Mouse (Mus musculus) midbrain, embryonic 11.5 days (tissue): ENCODE measurements around the gene Tor3a. TPM values are rescaled to one million over a fixed set of nuclear protein-coding genes. Genes with fewer than 3 reads are reported as not detected.
"Not testable (repeated sequence)": the region's sequence is repeated elsewhere in the genome, so short reads cannot be mapped to it uniquely, and the experiment has no call there.

Experiments used
- ATAC-seq: fragments of 200-750 bp; cut with Nextera tagmentation; 2 replicates; pipeline ENCODE4 v1.8.0; 2017; ENCODE audit warnings: moderate TSS enrichment, moderate library complexity; ENCODE audit not compliant: low FRiP score
- DNase-seq: peaks from one replicate; pipeline ENCODE4 v3.0.0; 2015; ENCODE audit warnings: low spot score; ENCODE audit errors: missing footprints
- H3K27ac ChIP-seq: fragments of 300-500 bp; sonication (generic); 2 replicates; pipeline ENCODE4 v1.5.1; 2014; ENCODE audit warnings: low read depth, low read length
- H3K27me3 ChIP-seq: fragments of 300-500 bp; sonication (generic); 2 replicates; pipeline ENCODE4 v1.6.1; 2014; ENCODE audit warnings: mild to moderate bottlenecking, low read length, moderate library complexity, mixed read lengths; ENCODE audit not compliant: control insufficient read depth, insufficient read depth
- H3K36me3 ChIP-seq: fragments of 300-500 bp; sonication (generic); 2 replicates; pipeline ENCODE4 v1.6.1; 2014; ENCODE audit warnings: mild to moderate bottlenecking, low read length, moderate library complexity, mixed read lengths; ENCODE audit not compliant: control insufficient read depth, insufficient read depth
- H3K4me1 ChIP-seq: fragments of 300-500 bp; sonication (generic); 2 replicates; pipeline ENCODE4 v1.6.1; 2014; ENCODE audit warnings: low read length; ENCODE audit not compliant: control insufficient read depth, insufficient read depth
- H3K4me2 ChIP-seq: fragments of 300-500 bp; sonication (generic); 2 replicates; pipeline ENCODE4 v1.6.1; 2014; ENCODE audit warnings: mild to moderate bottlenecking, moderate library complexity
- H3K4me3 ChIP-seq: fragments of 300-500 bp; sonication (generic); 2 replicates; pipeline ENCODE4 v1.5.1; 2014; ENCODE audit warnings: low read depth, low read length
- H3K9ac ChIP-seq: fragments of 300-500 bp; sonication (generic); 2 replicates; pipeline ENCODE4 v1.6.1; 2014; ENCODE audit warnings: low read length
- H3K9me3 ChIP-seq: fragments of 300-500 bp; sonication (generic); 2 replicates; pipeline ENCODE4 v1.6.1; 2016; ENCODE audit warnings: low read length; ENCODE audit not compliant: control insufficient read depth
- whole genome bisulfite sequencing: fragments of 180-500 bp; shearing (Covaris S2); extraction: QIAGEN DNeasy Blood & Tissue Kit; methylation state at CpG from one replicate; pipeline ENCODE4 v1.1.7; 2014; 5-methylcytosine and 5-hydroxymethylcytosine counted together
- polyA plus RNA-seq: library from polyadenylated mRNA; unstranded; fragments of >200 nt; fragmentation: Nextera tagmentation; extraction: Ambion mirVana; gene quantifications from 2 replicates; pipeline ENCODE4 v1.2.1, GENCODE M21; 2014

Tor3a gene
- polyA plus RNA-seq, 1 experiment from 2014 or later: 4.2 TPM

DNA sequence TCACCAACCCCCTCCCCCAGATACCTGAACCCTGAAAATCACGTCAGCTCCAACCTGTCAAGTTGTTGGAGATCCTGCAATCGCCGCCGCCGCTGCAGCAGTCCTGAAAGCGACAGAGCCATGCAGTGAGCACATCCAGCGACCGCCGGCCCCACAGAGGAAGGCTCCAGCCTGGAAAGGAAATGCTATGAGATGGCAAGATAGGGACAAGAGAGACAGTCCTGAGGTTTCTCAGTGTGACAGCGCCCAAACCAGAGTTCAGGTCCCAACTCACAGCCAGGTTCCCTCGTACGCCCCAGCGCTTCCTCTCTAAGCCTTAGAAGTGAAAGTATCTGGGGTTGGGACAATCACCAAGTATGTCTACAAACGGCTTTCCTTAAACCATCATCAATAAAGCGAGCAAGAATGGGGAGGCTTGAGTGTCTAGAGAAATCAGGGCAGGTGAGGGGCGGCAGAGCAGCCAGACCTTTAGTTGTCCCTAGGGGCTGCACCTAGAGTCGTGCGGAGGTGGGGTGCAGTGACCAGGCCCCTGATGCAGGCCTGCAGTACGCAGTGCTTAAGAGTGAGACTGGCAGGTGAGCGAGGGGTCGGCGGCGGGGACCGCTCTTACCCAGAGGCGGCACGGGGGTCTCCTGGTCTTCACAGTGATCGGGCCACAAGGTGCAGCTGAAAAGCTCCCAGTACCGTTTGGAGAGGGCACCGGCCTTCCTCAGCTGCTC, 521 bp downstream of the Tor3a start:
- Histone ChIP-seq H3K9me3 (no peaks in the 10 kb centered on the region), H3K36me3 (no peaks in the 10 kb centered on the region), H3K4me1 (peaks cover 13% of the 10 kb centered on the region), H3K4me3 (peak overlapping the region; percentile 52), H3K27ac (no peak overlapping the region), H3K27me3 (no peaks in the 10 kb centered on the region; the same call in 1 of the 2 replicates), H3K9ac (peak overlapping the region; percentile 63), H3K4me2 (peak overlapping the region; percentile 99)
- DNase-seq (peak; percentile 96), ATAC-seq (peak; percentile 19; the same call in 1 of the 2 replicates)
- WGBS: under 1% methylated on average over 29 of the region's 29 CpGs

DNA sequence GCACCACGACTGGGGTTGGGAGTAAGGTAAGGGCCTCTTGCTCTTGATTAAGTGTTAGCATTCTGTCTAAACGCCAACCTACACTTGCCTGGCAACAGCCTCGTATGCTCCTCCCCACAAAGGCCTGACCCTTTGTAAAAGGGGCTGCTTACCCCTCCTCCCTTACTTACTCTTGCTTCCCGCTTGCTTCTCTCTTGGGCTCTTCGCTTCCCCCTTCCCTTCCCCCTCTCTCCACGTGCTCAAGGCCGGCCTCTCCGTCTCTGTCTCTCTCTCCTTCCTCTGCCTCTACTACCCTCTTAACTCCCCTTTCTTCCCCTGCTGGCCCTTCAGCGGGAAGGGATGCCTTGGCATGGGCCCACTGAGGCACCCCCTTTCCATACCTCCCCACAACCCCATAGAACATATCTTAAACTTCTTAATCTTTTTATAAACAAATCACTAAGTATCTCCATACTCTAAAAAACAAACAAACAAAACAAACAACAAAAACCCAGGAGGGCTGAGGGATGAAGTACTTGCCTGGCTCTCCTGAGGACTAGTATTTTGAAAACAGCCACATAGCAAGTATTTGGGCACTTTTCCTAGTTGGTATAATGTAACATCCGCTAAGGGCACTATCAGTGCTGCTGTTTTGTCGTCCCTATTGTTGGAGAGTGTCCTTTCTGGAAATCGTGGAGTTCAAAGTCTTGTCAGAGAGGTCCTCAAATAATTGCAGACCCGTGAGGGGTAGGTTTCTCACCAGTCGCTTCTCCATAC, 1.3 kb downstream of the Tor3a start:
- peak; percentile 62 for ATAC-seq
- WGBS: 5% methylated on average over 14 of the region's 14 CpGs
- Histone ChIP-seq H3K9me3 (no peaks in the 10 kb centered on the region), H3K4me2 (peak overlapping the region; percentile 99), H3K36me3 (no peaks in the 10 kb centered on the region), H3K4me3 (peak overlapping the region; percentile 52), H3K27me3 (no peaks in the 10 kb centered on the region; the same call in 1 of the 2 replicates), H3K9ac (peak overlapping the region; percentile 63; the same call in 1 of the 2 replicates), H3K4me1 (peaks cover 13% of the 10 kb centered on the region), H3K27ac (no peak overlapping the region)
- peak; percentile 88 for DNase-seq

DNA sequence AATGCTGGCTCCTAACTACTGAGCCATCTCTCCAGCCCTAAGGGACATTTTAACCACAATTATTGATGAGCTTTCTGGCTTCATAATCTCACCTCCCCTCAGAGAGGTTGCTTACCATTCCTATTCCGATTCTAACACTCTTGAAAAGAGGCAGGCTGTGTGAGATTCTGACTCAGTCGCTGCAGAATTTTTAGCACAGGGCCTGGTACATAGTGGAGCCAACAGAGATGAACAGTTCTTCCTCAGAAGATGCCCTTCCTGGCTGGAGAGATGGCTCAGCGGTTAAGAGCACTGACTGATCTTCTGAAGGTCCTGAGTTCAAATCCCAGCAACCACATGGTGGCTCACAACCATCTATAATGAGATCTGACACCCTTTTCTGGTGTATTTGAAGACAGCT, 2.2 kb downstream of the Tor3a start:
- no peaks in the 10 kb centered on the region for H3K36me3 ChIP-seq
- no peak overlapping the region for H3K4me2 ChIP-seq
- ATAC-seq: no peak
- peaks cover 13% of the 10 kb centered on the region for H3K4me1 ChIP-seq
- H3K27me3 ChIP-seq: no peaks in the 10 kb centered on the region; the same call in 1 of the 2 replicates
- no peaks in the 10 kb centered on the region for H3K9me3 ChIP-seq
- no peak overlapping the region for H3K27ac ChIP-seq
- H3K4me3 ChIP-seq: no peak overlapping the region
- WGBS: 90% methylated on average over 3 of the region's 3 CpGs
- no peak for DNase-seq
- H3K9ac ChIP-seq: no peak overlapping the region

DNA sequence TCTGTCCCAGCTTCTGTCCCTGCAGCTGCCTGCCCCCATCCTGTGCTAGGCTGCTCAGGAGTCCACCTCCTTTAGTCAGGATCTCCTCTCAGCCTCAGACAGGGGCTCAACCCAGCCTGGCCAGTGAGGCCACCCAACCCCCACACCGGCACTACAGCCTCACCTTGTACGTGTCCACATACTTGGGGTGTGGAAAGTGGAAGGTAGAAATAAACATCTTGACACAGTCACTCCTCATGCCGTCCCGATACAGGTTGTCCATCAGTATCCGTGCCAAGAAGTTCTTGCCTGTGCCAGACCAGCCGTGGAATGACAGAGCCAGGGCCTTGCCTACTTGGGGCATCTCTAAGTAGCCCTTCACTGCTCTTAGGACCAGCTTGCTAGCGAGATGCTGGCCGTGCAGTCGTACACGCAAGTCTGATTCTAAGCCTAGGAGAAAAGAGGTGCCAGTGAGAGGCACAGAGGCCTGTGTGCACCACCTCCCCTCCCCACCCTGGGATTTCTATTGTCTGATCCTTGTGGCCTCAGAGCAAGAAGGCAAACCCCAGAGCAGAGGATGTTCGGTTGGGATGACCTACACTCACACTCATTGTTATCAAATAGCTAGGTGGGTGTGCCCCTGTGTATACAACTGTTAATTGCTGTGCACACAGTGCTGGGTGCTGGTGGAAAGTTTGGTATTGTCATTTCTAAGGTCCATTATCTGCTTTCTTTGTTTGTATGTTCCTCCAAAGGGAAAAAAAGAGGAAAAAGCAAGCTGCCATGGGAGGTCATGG, 4.8 kb downstream of the Tor3a start:
- DNase-seq (no peak), ATAC-seq (no peak)
- Histone ChIP-seq H3K4me1 (peaks cover 11% of the 10 kb centered on the region), H3K27me3 (no peaks in the 10 kb centered on the region), H3K4me2 (no peak overlapping the region), H3K4me3 (no peak overlapping the region), H3K27ac (no peak overlapping the region), H3K36me3 (no peaks in the 10 kb centered on the region), H3K9ac (no peak overlapping the region), H3K9me3 (no peaks in the 10 kb centered on the region)
- WGBS: 31% methylated on average over 11 of the region's 11 CpGs

GRCm38 (mm10) chr1:156668602-156669001, 5.6 kb downstream of the Tor3a start:
- DNase-seq (no peak), ATAC-seq (no peak)
- Histone ChIP-seq H3K9me3 (no peaks in the 10 kb centered on the region), H3K36me3 (no peaks in the 10 kb centered on the region), H3K27ac (no peak overlapping the region), H3K9ac (no peak overlapping the region), H3K27me3 (no peaks in the 10 kb centered on the region), H3K4me2 (no peak overlapping the region), H3K4me1 (peaks cover 9% of the 10 kb centered on the region), H3K4me3 (no peak overlapping the region)
- WGBS: 30% methylated on average over 5 of the region's 5 CpGs

GRCm38 (mm10) chr1:156667141-156667926, 6.8 kb downstream of the Tor3a start:
- no peak overlapping the region for H3K9ac ChIP-seq
- ATAC-seq (no peak), DNase-seq (no peak)
- no peak overlapping the region for H3K4me2 ChIP-seq
- H3K36me3 ChIP-seq: no peaks in the 10 kb centered on the region
- no peak overlapping the region for H3K27ac ChIP-seq
- no peaks in the 10 kb centered on the region for H3K4me1 ChIP-seq
- no peaks in the 10 kb centered on the region for H3K27me3 ChIP-seq
- no peaks in the 10 kb centered on the region for H3K9me3 ChIP-seq
- no peak overlapping the region for H3K4me3 ChIP-seq
- WGBS: 88% methylated on average over 23 of the region's 23 CpGs

DNA sequence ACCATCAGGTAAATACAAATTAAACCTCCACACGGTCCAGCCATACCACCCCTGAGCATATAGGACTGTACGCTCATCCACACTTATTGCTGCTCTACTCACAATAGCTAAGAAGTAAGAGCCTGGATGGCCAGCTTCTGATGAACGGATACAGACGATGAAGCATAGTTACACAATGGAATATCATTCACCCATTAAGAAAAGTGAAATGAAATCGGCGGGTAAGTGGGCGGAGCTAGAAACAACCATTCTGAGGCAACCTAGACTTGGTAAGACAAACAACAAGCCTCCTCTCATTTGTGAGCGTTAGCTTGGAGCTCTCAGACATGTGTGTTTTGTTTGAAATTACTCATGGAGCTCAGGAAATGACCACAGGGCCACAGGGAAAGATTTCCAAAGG, 8.4 kb downstream of the Tor3a start:
- Histone ChIP-seq H3K4me1 (no peaks in the 10 kb centered on the region), H3K9ac (no peak overlapping the region), H3K4me2 (no peak overlapping the region), H3K27ac (no peak overlapping the region), H3K36me3 (no peaks in the 10 kb centered on the region), H3K4me3 (no peak overlapping the region), H3K27me3 (no peaks in the 10 kb centered on the region), H3K9me3 (no peaks in the 10 kb centered on the region)
- DNase-seq (no peak), ATAC-seq (no peak)
- 89% methylated on average over 8 of the region's 8 CpGs for WGBS

GRCm38 (mm10) chr1:156660660-156661236, 13.4 kb downstream of the Tor3a start:
- H3K9me3 ChIP-seq, DNase-seq, H3K4me1 ChIP-seq, H3K27me3 ChIP-seq, ATAC-seq, H3K9ac ChIP-seq, H3K4me3 ChIP-seq, H3K27ac ChIP-seq, H3K36me3 ChIP-seq, H3K4me2 ChIP-seq: not testable (repeated sequence)
- WGBS: 79% methylated on average over 18 of the region's 21 CpGs
